Mouse (Mus musculus): ENCODE results near the gene Srsf4.

DNA sequence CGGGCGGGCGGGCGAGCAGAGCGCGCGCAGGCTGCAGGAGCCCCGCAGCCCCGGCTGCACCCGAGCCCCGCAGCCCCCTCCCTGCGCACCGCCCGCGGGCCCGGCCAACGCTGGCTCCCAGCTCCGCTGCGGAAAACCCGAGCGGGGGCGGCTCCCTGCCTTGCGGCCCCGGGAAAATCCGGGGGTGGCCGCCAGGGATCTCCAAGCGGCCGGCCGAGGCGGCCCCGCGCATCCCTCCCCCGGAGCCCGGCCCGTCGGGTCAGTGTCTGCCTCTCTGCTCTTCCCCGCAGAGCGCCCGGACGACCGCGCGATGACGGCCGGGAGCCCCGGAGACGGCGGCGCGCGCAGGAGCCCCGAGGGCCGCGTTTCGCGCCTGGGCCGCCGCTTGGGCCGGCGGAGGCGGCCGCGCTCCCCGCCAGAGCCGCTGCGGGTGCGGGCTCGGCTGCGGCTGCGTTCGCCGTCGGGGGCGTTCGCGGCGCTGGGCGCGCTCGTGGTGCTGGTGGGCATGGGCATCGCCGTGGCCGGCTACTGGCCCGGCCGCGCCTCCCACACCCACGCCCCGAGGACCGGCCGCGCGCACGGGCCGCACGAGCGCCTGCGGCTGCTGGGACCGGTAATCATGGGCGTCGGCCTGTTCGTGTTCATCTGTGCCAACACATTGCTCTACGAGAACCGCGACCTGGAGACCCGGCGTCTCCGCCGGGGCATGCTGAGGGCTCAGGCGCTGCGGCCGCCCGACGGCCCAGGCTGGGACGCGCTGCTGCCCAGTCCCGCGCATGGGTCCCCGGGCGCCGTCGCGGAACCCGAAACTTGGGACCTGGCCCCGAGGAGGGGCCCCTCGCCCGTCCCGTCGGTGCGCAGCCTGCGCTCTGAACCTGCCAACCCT lies 48.3 kb downstream of the Srsf4 start, which contains the start of gene Tmem200b:
- TF ChIP-seq POLR2A (IDR thresholded peaks at IDR 0.05; ENCODE audit: insufficient read depth, low read depth, low read length) (no peak), CTCF (IDR thresholded peaks at IDR 0.05) (0 out of 2 replicates have a peak, but pooled peaks have one; percentile 10), EP300 (IDR thresholded peaks at IDR 0.05; ENCODE audit: insufficient read depth, low read depth, low read length) (no peak)
